Mouse (Mus musculus) cerebellum, adult 11-12 months (tissue): ENCODE data around the gene Adnp.

Experiments used
- DNase-seq: peaks from one replicate; pipeline ENCODE4 v3.0.0; 2022

Gene Adnp

GRCm38 (mm10) chr2:168155666-168156065 lies 51.2 kb downstream of the Adnp start:
- DNase-seq: no peak

- DNase-seq: peak; percentile 31
These were observed 52.6 kb downstream of the Adnp start for GRCm38 (mm10) chr2:168154090-168154881.

GRCm38 (mm10) chr2:168149241-168149640 lies 57.7 kb downstream of the Adnp start:
- no peak for DNase-seq

- DNase-seq: no peak
These were observed 59.0 kb downstream of the Adnp start for GRCm38 (mm10) chr2:168147722-168148432.

GRCm38 (mm10) chr2:168145437-168145836 lies 61.5 kb downstream of the Adnp start:
- DNase-seq: no peak

- DNase-seq: no peak
These were observed 63.1 kb downstream of the Adnp start for GRCm38 (mm10) chr2:168143794-168144193.

- no peak for DNase-seq
These were observed 69.8 kb downstream of the Adnp start for GRCm38 (mm10) chr2:168137161-168137560.
